Mouse (Mus musculus): ENCODE measurements around the gene Ltb4r1.

DNA sequence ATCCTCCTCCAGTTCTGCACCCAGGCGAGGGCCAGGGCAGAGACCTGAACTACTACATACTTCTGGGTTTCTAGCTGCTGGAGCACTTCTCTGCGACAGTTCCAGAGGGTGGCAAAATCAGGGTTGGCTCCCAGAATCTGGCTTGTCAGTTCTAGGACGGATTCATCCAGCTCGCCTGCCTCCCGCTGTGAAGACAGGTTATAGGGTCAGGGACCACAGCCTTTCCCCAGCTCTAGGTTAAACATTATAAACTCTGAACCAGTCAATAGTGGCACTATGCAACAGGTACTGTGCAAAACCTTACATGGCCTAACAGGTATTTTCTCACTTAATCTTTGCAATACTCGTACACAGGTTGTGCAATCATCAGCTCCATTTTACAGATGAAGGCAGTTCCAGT, 44.7 kb upstream of the Ltb4r1 start:
- no peak for TF ChIP-seq MAZ (IDR thresholded peaks at IDR 0.05; ENCODE audit: low read depth, low read length)
- TF ChIP-seq USF2 (conservative IDR thresholded peaks at IDR 0.05; ENCODE audit: low read depth, low read length), result no peak
- TF ChIP-seq ETS1 (conservative IDR thresholded peaks at IDR 0.05; ENCODE audit: low read depth, low read length), result no peak
- no peak for TF ChIP-seq JUND (conservative IDR thresholded peaks at IDR 0.05; ENCODE audit: low read depth, low read length)
- TF ChIP-seq CTCF (conservative IDR thresholded peaks at IDR 0.05 in 1 of 2, IDR thresholded peaks at IDR 0.05 in 1 of 2; ENCODE audit: low read depth in 2 of 2, low read length in 2 of 2), result no peak
- TF ChIP-seq ZMIZ1 (IDR thresholded peaks at IDR 0.05; ENCODE audit: low read depth, low read length), result no peak
- TF ChIP-seq MAX (IDR thresholded peaks at IDR 0.05; ENCODE audit: low read length), result no peak
- TF ChIP-seq CHD1 (IDR thresholded peaks at IDR 0.05; ENCODE audit: low read depth, low read length), result no peak
- TF ChIP-seq BHLHE40 (IDR thresholded peaks at IDR 0.05; ENCODE audit: low read depth, low read length), result no peak
- TF ChIP-seq UBTF (IDR thresholded peaks at IDR 0.05; ENCODE audit: low read depth, low read length), result no peak
- no peak for TF ChIP-seq KAT2A (IDR thresholded peaks at IDR 0.05; ENCODE audit: insufficient replicate concordance, low read length)

Measured in CH12.LX (cell line).